Mouse (Mus musculus): ENCODE data around the gene Olfr539. TPM values are rescaled to one million over a fixed set of nuclear protein-coding genes. Genes with fewer than 3 reads are reported as not detected.
"Not testable (repeated sequence)": the region's sequence is repeated elsewhere in the genome, so short reads cannot be mapped to it uniquely, and the experiment has no call there.

Olfr539 gene
- total RNA-seq (2018; cell fraction: chromatin; rRNA removed), result under 1 TPM in 2 of 26 experiments, not detected in 24; 0.08 TPM
- total RNA-seq (2018; cell fraction: cytosol; rRNA removed), result not detected
- not detected for total RNA-seq (2018; cell fraction: nucleus; rRNA removed)
- polyA plus RNA-seq (2018), result not detected in 3 replicates

- H3K4me3 ChIP-seq (ENCODE audit: inconsistent target), result no peak within 1 kb of the TSS
- WGBS (ENCODE audit: missing documents), result 67% methylated on average over 4 of the region's 4 CpGs
- no peaks in the 10 kb centered on the region for H3K36me3 ChIP-seq (ENCODE audit: inconsistent target)
- no peak within 1 kb of the TSS for H3K27ac ChIP-seq
- no peaks in the 10 kb centered on the region for H3K79me2 ChIP-seq (ENCODE audit: inconsistent target)
These were observed at the start of gene Olfr539 for GRCm38 (mm10) chr7:140659630-140660029. TSS of gene Olfr539 (plus strand) at chr7:140659930.

GRCm38 (mm10) chr7:140628670-140629069 is 31.1 kb upstream of the Olfr539 start, which contains the start of gene Olfr61:
TSS of gene Olfr61 (plus strand) at chr7:140628970.
- not testable (repeated sequence) for H3K4me3 ChIP-seq (ENCODE audit: inconsistent target); H3K36me3 ChIP-seq (ENCODE audit: inconsistent target); H3K79me2 ChIP-seq (ENCODE audit: inconsistent target); H3K27ac ChIP-seq
- 90% methylated on average over 3 of the region's 3 CpGs for WGBS (ENCODE audit: missing documents)

GRCm38 (mm10) chr7:140630559-140630958 is 29.2 kb upstream of the Olfr539 start:
- Histone ChIP-seq H3K27ac (no peak overlapping the region), H3K36me3 (ENCODE audit: inconsistent target) (no peaks in the 10 kb centered on the region), H3K79me2 (ENCODE audit: inconsistent target) (no peaks in the 10 kb centered on the region), H3K4me3 (ENCODE audit: inconsistent target) (no peak overlapping the region)
- WGBS (ENCODE audit: missing documents), result 82% methylated on average over 1 of the region's 1 CpGs

GRCm38 (mm10) chr7:140646152-140646551 is 13.6 kb upstream of the Olfr539 start, which contains the start of gene Olfr53:
TSS of gene Olfr53 (plus strand) at chr7:140646452.
- H3K79me2 ChIP-seq (ENCODE audit: inconsistent target), result no peaks in the 10 kb centered on the region
- H3K4me3 ChIP-seq (ENCODE audit: inconsistent target), result no peak within 1 kb of the TSS
- 89% methylated on average over 1 of the region's 1 CpGs for WGBS (ENCODE audit: missing documents)
- no peak within 1 kb of the TSS for H3K27ac ChIP-seq
- no peaks in the 10 kb centered on the region for H3K36me3 ChIP-seq (ENCODE audit: inconsistent target)

GRCm38 (mm10) chr7:140670693-140671092 is 11.0 kb downstream of the Olfr539 start:
- 89% methylated on average over 3 of the region's 3 CpGs for WGBS (ENCODE audit: missing documents)
- not testable (repeated sequence) for H3K27ac ChIP-seq; H3K4me3 ChIP-seq (ENCODE audit: inconsistent target); H3K36me3 ChIP-seq (ENCODE audit: inconsistent target); H3K79me2 ChIP-seq (ENCODE audit: inconsistent target)

- H3K4me3 ChIP-seq (ENCODE audit: inconsistent target), result no peak overlapping the region
- 5% methylated on average over 4 of the region's 6 CpGs for whole genome bisulfite sequencing (ENCODE audit: missing documents)
- no peak overlapping the region for H3K27ac ChIP-seq
- no peaks in the 10 kb centered on the region for H3K79me2 ChIP-seq (ENCODE audit: inconsistent target)
- no peaks in the 10 kb centered on the region for H3K36me3 ChIP-seq (ENCODE audit: inconsistent target)
These were observed 16.1 kb downstream of the Olfr539 start for GRCm38 (mm10) chr7:140675863-140676262.

GRCm38 (mm10) chr7:140679591-140679990 is 19.9 kb downstream of the Olfr539 start:
- not testable (repeated sequence) for H3K36me3 ChIP-seq (ENCODE audit: inconsistent target); H3K4me3 ChIP-seq (ENCODE audit: inconsistent target); H3K27ac ChIP-seq; H3K79me2 ChIP-seq (ENCODE audit: inconsistent target)
- WGBS (ENCODE audit: missing documents), result 71% methylated on average over 4 of the region's 4 CpGs

GRCm38 (mm10) chr7:140681651-140682050 is 21.9 kb downstream of the Olfr539 start, which contains the start of gene Olfr45:
TSS of gene Olfr45 (plus strand) at chr7:140681951.
- Histone ChIP-seq H3K36me3 (ENCODE audit: inconsistent target) (no peaks in the 10 kb centered on the region), H3K4me3 (ENCODE audit: inconsistent target) (no peak within 1 kb of the TSS), H3K27ac (no peak within 1 kb of the TSS), H3K79me2 (ENCODE audit: inconsistent target) (no peaks in the 10 kb centered on the region)
- WGBS (ENCODE audit: missing documents), result 89% methylated on average over 1 of the region's 1 CpGs

GRCm38 (mm10) chr7:140696967-140697366 is 37.2 kb downstream of the Olfr539 start, which contains the start of gene Olfr541:
TSS of gene Olfr541 (plus strand) at chr7:140697267.
- H3K79me2 ChIP-seq (ENCODE audit: inconsistent target), result no peaks in the 10 kb centered on the region
- no peak within 1 kb of the TSS for H3K4me3 ChIP-seq (ENCODE audit: inconsistent target)
- H3K36me3 ChIP-seq (ENCODE audit: inconsistent target), result no peaks in the 10 kb centered on the region
- H3K27ac ChIP-seq, result no peak within 1 kb of the TSS

- no peaks in the 10 kb centered on the region for H3K79me2 ChIP-seq (ENCODE audit: inconsistent target)
- H3K27ac ChIP-seq, result no peak overlapping the region
- 67% methylated on average over 2 of the region's 2 CpGs for WGBS (ENCODE audit: missing documents)
- no peak overlapping the region for H3K4me3 ChIP-seq (ENCODE audit: inconsistent target)
- no peaks in the 10 kb centered on the region for H3K36me3 ChIP-seq (ENCODE audit: inconsistent target)
These were observed 46.6 kb downstream of the Olfr539 start for GRCm38 (mm10) chr7:140706348-140706747.

- Histone ChIP-seq H3K4me3 (ENCODE audit: inconsistent target) (no peak overlapping the region), H3K36me3 (ENCODE audit: inconsistent target) (no peaks in the 10 kb centered on the region), H3K79me2 (ENCODE audit: inconsistent target) (no peaks in the 10 kb centered on the region), H3K27ac (no peak overlapping the region)
- WGBS (ENCODE audit: missing documents), result 86% methylated on average over 6 of the region's 6 CpGs
These were observed 48.0 kb downstream of the Olfr539 start for GRCm38 (mm10) chr7:140707536-140708284.

- no peak overlapping the region for H3K27ac ChIP-seq
- H3K4me3 ChIP-seq (ENCODE audit: inconsistent target), result no peak overlapping the region
- no peaks in the 10 kb centered on the region for H3K36me3 ChIP-seq (ENCODE audit: inconsistent target)
- WGBS (ENCODE audit: missing documents), result 72% methylated on average over 7 of the region's 7 CpGs
- no peaks in the 10 kb centered on the region for H3K79me2 ChIP-seq (ENCODE audit: inconsistent target)
These were observed 57.7 kb downstream of the Olfr539 start for GRCm38 (mm10) chr7:140717155-140718055.

GRCm38 (mm10) chr7:140721095-140721494 is 61.4 kb downstream of the Olfr539 start:
- H3K36me3 ChIP-seq (ENCODE audit: inconsistent target), result no peaks in the 10 kb centered on the region
- no peak overlapping the region for H3K4me3 ChIP-seq (ENCODE audit: inconsistent target)
- H3K79me2 ChIP-seq (ENCODE audit: inconsistent target), result no peaks in the 10 kb centered on the region
- 83% methylated on average over 6 of the region's 6 CpGs for WGBS (ENCODE audit: missing documents)
- H3K27ac ChIP-seq, result no peak overlapping the region

GRCm38 (mm10) chr7:140725558-140725957 is 65.8 kb downstream of the Olfr539 start:
- no peaks in the 10 kb centered on the region for H3K36me3 ChIP-seq (ENCODE audit: inconsistent target)
- H3K4me3 ChIP-seq (ENCODE audit: inconsistent target), result no peak overlapping the region
- H3K79me2 ChIP-seq (ENCODE audit: inconsistent target), result no peaks in the 10 kb centered on the region
- no peak overlapping the region for H3K27ac ChIP-seq

All from macrophage (primary cell).